Mouse (Mus musculus): ENCODE data around the gene Gzf1.

Gzf1 gene

GRCm38 (mm10) chr2:148680775-148681291, at the start of gene Gzf1:
Gene Gzf1 (plus strand): TSS chr2:148681023.
- peak; percentile 99 for DNase-seq (ENCODE audit: low spot score)

GRCm38 (mm10) chr2:148631602-148632001, 49.2 kb upstream of the Gzf1 start:
- no peak for DNase-seq (ENCODE audit: low spot score)

- DNase-seq (ENCODE audit: low spot score), result no peak
Measured at GRCm38 (mm10) chr2:148634466-148634865, 46.4 kb upstream of the Gzf1 start.

- DNase-seq (ENCODE audit: low spot score), result no peak
Measured at GRCm38 (mm10) chr2:148642610-148643370, 38.0 kb upstream of the Gzf1 start.

DNA sequence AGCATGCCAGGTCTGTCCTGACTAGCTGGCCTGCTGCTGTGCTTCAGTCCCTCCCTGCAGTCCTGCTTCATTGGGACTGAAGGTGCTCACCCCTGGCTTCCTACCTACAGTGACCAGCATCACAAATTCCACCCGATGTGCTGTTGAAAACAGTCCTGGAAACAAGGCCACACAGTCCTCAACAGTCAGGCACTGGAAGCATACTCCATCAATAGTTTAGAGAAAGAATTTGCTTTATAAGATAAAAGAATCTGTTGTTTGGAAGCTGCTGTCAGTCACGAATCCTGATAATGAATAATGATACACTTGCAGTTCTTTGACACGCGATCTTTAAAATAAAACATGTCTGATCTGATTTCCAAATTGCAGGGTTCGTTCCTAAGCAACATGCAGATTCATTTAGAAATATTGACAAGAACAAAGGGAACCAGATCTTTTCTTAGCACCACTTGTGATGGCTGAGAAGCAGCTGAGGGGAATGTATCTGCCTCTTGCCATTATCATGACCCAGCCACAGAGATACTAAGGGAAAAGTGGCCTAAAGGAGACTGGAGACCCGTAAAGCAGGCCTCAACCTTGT, 36.3 kb upstream of the Gzf1 start:
- DNase-seq (ENCODE audit: low spot score), result no peak

GRCm38 (mm10) chr2:148650587-148651357, 30.1 kb upstream of the Gzf1 start:
- no peak for DNase-seq (ENCODE audit: low spot score)

- peak; percentile 49 for DNase-seq (ENCODE audit: low spot score)
Measured at GRCm38 (mm10) chr2:148654961-148655360, 25.9 kb upstream of the Gzf1 start.

GRCm38 (mm10) chr2:148663458-148663857, 17.4 kb upstream of the Gzf1 start:
- no peak for DNase-seq (ENCODE audit: low spot score)

- peak; percentile 99 for DNase-seq (ENCODE audit: low spot score)
Measured at GRCm38 (mm10) chr2:148672199-148673096, 8.4 kb upstream of the Gzf1 start, which contains the start of gene Nxt1. Gene Nxt1 (plus strand): TSS chr2:148672601.

DNA sequence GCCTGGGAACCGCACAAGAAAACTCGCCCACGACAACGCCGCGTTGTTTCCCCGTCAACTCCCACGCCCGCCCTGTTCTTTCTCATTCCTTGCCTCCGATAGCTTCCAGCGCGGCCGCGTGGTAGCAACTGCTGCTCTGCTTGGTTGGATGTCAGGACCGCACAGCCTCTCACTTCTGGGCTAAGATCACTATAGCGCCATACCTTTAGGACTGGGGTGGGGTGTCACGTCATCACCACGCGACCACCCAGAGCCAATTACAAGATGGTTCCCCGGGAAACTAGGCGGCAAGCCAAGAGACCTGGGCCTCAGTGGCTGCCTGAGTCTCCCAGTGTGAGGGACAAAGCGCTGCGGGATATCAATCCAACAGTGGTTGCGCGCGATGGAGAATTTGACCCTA, 3.0 kb upstream of the Gzf1 start:
- no peak for DNase-seq (ENCODE audit: low spot score)

DNA sequence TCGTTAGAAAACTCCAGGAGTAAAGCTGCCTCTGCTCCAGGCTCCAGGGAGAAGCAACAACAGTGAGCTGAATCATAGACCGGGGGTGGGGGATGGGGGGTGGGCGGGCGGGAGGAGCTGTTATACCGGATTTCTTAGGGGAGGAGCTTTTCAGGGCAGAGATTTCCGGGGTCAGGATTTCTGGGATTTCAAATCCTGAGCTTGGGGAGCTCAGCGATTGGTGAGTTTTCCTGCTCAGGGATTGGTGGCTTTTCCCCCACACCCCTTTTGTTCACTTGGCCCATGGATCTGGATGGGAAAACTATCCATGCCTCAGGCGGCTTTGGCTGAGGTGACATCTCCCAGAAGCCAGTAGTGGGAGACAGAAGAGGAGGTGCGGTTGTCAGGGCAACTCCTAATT, 1.5 kb upstream of the Gzf1 start:
- DNase-seq (ENCODE audit: low spot score), result peak; percentile 90

- DNase-seq (ENCODE audit: low spot score), result peak; percentile 71
Measured at GRCm38 (mm10) chr2:148681461-148681891, 653 bp downstream of the Gzf1 start.

DNA sequence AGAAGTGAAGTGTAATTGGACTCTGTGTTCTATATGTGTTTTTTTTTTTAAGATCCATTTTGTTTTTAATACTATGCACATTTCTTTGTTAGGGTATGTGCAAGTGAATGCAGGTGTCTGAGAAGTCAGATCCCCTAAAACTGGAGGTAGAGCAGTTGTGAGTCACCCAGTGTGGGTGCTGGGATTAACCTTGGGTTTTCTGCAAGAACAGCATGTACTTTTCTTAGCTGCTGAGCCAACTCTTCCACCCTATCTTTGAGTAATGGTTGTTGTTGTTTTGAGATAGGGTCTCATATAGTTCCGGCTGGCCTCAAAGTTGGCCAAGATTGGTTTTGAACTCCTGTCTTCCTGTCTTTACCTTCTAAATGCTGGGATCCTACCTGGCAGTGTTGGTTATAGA, 2.2 kb downstream of the Gzf1 start:
- DNase-seq (ENCODE audit: low spot score), result no peak

DNA sequence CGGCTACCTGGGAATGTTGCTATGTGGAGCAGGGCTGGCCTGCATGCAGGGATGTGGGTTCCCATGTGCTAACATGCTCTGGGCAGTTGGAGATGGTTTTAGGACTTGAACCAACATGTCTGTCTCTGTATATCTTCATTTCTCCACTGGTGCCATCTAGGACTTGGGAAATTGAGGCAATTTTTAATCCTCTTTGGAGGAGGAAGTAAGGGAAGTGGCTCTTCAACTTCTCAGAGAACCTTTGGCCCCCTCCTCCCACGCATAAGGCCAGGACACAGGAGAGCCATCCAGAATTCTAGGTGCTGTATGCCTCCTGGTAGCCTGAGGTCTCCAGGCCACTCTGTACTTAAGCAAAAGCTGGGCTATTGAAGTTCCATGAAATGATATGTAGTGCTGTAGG, 4.1 kb downstream of the Gzf1 start:
- DNase-seq (ENCODE audit: low spot score), result no peak

DNA sequence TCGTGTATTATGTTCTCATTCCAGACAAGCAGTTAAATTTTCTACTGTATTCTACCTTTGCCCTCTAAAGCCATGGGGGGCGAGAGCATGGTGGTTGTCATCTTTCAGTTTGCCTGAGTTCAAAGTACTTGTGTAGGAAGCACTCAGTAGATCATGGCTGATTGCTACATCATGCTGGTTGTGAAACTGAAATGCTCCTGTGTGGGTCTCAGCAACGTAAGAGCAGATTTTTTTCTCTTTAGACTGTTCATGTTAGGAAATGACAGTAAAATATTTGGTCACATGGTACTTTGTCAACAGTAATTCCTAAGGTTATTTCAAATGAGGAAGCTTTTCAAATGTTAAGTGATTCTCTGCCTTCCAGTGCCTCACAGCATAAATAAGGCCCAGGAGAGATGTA, 4.9 kb downstream of the Gzf1 start:
- no peak for DNase-seq (ENCODE audit: low spot score)

GRCm38 (mm10) chr2:148686862-148687261, 6.0 kb downstream of the Gzf1 start:
- no peak for DNase-seq (ENCODE audit: low spot score)

GRCm38 (mm10) chr2:148687971-148688370, 7.1 kb downstream of the Gzf1 start:
- DNase-seq (ENCODE audit: low spot score), result no peak

DNA sequence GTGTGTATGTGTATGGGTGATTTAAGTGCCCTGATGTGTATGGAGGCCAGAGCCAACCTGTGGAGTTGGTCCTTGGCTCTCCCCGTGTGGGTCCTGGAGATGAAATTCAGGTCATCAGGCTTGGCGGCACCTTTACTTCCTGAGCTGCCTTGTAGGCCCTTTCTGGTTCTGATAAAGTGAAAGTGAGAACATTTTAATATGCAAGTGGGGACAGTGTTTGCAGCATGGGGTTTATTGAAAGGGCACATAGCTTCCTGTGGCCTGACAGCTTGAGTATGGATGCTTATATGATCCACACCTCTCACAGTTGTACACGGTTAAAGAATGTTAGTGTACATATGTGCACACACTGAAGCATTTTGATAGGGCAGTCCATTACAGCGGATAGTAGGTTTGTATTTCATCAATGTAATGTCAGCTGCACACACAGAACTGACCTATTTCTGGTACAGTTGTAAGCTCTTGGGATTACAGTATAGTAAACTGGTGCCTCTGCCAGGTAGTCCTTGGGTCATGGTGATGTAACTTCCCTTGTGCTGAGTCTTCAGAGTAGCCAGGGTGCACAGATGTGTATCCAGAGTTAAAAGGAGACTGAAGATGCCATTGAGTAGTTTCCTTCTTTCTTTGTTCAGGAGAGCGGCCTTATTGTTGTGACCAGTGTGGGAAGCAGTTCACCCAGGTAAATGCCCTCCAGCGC, 8.8 kb downstream of the Gzf1 start:
- no peak for DNase-seq (ENCODE audit: low spot score)

DNA sequence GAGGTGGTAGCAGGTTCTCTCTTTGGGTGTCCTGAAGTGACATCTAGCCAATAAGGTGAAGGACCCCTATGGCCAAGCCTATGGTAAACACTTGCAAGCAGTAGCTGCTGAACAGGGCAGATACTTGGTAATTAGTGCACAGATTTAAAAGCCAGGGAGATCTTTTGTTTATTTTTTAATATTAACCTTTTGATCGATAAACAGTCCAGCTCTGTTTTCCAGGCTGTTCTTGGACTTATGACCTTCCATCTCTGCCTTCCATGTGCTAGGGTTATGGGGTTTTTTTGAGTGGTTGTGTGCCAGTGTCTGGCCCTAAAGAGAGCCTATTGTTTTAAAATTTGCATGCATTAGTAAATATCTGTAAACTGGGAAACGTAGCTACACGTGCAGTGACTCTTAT, 9.5 kb downstream of the Gzf1 start:
- DNase-seq (ENCODE audit: low spot score), result no peak

DNA sequence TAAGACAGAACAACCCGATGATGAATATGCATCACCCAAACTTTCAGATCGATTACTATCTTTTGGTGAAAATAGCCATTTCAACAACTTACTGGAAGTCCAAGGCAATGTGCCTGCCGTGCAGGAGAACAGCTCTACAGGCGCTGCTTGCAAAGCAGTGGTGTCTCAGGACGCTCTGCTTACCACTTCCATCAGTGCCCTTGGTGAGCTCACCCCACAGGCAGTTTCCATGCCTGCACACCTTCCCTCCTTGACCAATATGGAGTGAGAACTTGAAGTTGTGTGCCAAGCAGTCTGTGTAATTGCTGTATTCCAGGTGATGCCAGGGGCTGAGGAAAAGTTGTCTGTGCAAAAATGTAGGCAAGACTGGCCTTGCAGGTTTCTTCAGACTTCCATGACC, 10.0 kb downstream of the Gzf1 start:
- DNase-seq (ENCODE audit: low spot score), result no peak

GRCm38 (mm10) chr2:148698571-148698970, 17.7 kb downstream of the Gzf1 start:
- no peak for DNase-seq (ENCODE audit: low spot score)

Data from MN1 (cell line).